Mouse (Mus musculus): ENCODE data around the gene Runx2.

The Runx2 gene

GRCm38 (mm10) chr17:44814508-44815175 lies at the start of gene Runx2:
Gene Runx2, minus strand, starts transcription at chr17:44814797.
- in situ Hi-C loops (cut with MboI; ENCODE audit: unreplicated experiment in 2 of 2), result no loop called here

- in situ Hi-C loops (cut with MboI; ENCODE audit: unreplicated experiment in 2 of 2), result no loop called here
Observed at GRCm38 (mm10) chr17:44863165-44863564, 48.6 kb upstream of the Runx2 start.

- in situ Hi-C loops (cut with MboI; ENCODE audit: unreplicated experiment in 2 of 2), result no loop called here
Observed at GRCm38 (mm10) chr17:44842184-44842583, 27.6 kb upstream of the Runx2 start.

- in situ Hi-C loops (cut with MboI; ENCODE audit: unreplicated experiment in 2 of 2), result no loop called here
Observed at GRCm38 (mm10) chr17:44831201-44831600, 16.6 kb upstream of the Runx2 start.

- in situ Hi-C loops (cut with MboI; ENCODE audit: unreplicated experiment in 2 of 2), result no loop called here
Observed at GRCm38 (mm10) chr17:44829587-44829986, 15.0 kb upstream of the Runx2 start.

GRCm38 (mm10) chr17:44827964-44828363 lies 13.4 kb upstream of the Runx2 start:
- in situ Hi-C loops (cut with MboI; ENCODE audit: unreplicated experiment in 2 of 2), result no loop called here

- in situ Hi-C loops (cut with MboI; ENCODE audit: unreplicated experiment in 2 of 2), result no loop called here
Observed at GRCm38 (mm10) chr17:44827124-44827523, 12.5 kb upstream of the Runx2 start.

- in situ Hi-C loops (cut with MboI; ENCODE audit: unreplicated experiment in 2 of 2), result no loop called here
Observed at GRCm38 (mm10) chr17:44821940-44822339, 7.3 kb upstream of the Runx2 start.

GRCm38 (mm10) chr17:44819816-44820215 lies 5.2 kb upstream of the Runx2 start:
- in situ Hi-C loops (cut with MboI; ENCODE audit: unreplicated experiment in 2 of 2), result no loop called here

GRCm38 (mm10) chr17:44818825-44819224 lies 4.2 kb upstream of the Runx2 start:
- in situ Hi-C loops (cut with MboI; ENCODE audit: unreplicated experiment in 2 of 2), result no loop called here

GRCm38 (mm10) chr17:44807031-44807430 lies 7.6 kb downstream of the Runx2 start:
- in situ Hi-C loops (cut with MboI; ENCODE audit: unreplicated experiment in 2 of 2), result no loop called here

- in situ Hi-C loops (cut with MboI; ENCODE audit: unreplicated experiment in 2 of 2), result no loop called here
Observed at GRCm38 (mm10) chr17:44797331-44797730, 17.3 kb downstream of the Runx2 start.

- in situ Hi-C loops (cut with MboI; ENCODE audit: unreplicated experiment in 2 of 2), result no loop called here
Observed at GRCm38 (mm10) chr17:44792218-44792917, 22.2 kb downstream of the Runx2 start.

- in situ Hi-C loops (cut with MboI; ENCODE audit: unreplicated experiment in 2 of 2), result no loop called here
Observed at GRCm38 (mm10) chr17:44788982-44789747, 25.4 kb downstream of the Runx2 start.

GRCm38 (mm10) chr17:44783143-44783542 lies 31.5 kb downstream of the Runx2 start:
- in situ Hi-C loops (cut with MboI; ENCODE audit: unreplicated experiment in 2 of 2), result no loop called here

GRCm38 (mm10) chr17:44782366-44782765 lies 32.2 kb downstream of the Runx2 start:
- in situ Hi-C loops (cut with MboI; ENCODE audit: unreplicated experiment in 2 of 2), result no loop called here

GRCm38 (mm10) chr17:44780353-44780752 lies 34.2 kb downstream of the Runx2 start:
- in situ Hi-C loops (cut with MboI; ENCODE audit: unreplicated experiment in 2 of 2), result no loop called here

GRCm38 (mm10) chr17:44778141-44778540 lies 36.5 kb downstream of the Runx2 start:
- in situ Hi-C loops (cut with MboI; ENCODE audit: unreplicated experiment in 2 of 2), result no loop called here

GRCm38 (mm10) chr17:44777337-44777804 lies 37.2 kb downstream of the Runx2 start:
- in situ Hi-C loops (cut with MboI; ENCODE audit: unreplicated experiment in 2 of 2), result no loop called here

- in situ Hi-C loops (cut with MboI; ENCODE audit: unreplicated experiment in 2 of 2), result no loop called here
Observed at GRCm38 (mm10) chr17:44776738-44777270, 37.8 kb downstream of the Runx2 start, which contains the start of gene Supt3. Gene Supt3, plus strand, starts transcription at chr17:44777152.

- in situ Hi-C loops (cut with MboI; ENCODE audit: unreplicated experiment in 2 of 2), result no loop called here
Observed at GRCm38 (mm10) chr17:44772576-44772975, 42.0 kb downstream of the Runx2 start.
